Mouse (Mus musculus) gastrocnemius, postnatal 4 days (tissue): ENCODE results near the gene Homer2. TPM values are rescaled to one million over a fixed set of nuclear protein-coding genes. Genes with fewer than 3 reads are reported as not detected.

Experiments used
- DNase-seq, 2 experiments: peaks; one replicate each; pipeline ENCODE4 v3.0.0; 2021 to 2022; ENCODE audit warnings: low spot score in 2 of 2, mixed read lengths in 2 of 2
- total RNA-seq, 2 experiments: library from RNA; stranded (reverse); gene quantifications; 2 replicates each; pipeline ENCODE4 v1.2.3; 2021

Gene Homer2
- total RNA-seq, 2 experiments from 2014 or later: 22.3 to 23.3 TPM

DNA sequence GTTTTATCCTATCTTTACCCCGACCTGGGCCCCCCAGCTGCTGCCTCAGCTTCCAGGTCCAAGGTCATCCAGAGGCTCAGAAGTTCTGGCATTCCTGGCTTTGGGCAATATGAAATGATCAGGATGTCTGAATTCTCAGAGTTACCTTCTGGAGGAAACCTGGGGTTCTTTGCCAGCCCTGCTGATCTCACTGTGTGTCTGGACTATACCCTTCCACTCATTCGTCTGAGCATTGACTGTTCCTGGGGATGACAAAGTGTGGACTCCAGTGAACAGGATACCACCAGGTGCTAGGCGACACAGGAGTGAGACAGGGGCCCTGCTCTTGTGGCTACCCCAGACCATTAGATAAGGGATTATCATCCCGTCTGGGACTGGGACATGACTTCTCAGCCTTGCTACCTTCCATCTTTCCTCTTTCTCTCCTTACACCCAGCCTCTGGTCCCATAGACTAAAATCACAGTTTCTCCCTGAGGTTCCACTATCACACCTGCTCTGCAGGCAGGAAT, 143.8 kb downstream of the Homer2 start:
- DNase-seq: no peak

DNA sequence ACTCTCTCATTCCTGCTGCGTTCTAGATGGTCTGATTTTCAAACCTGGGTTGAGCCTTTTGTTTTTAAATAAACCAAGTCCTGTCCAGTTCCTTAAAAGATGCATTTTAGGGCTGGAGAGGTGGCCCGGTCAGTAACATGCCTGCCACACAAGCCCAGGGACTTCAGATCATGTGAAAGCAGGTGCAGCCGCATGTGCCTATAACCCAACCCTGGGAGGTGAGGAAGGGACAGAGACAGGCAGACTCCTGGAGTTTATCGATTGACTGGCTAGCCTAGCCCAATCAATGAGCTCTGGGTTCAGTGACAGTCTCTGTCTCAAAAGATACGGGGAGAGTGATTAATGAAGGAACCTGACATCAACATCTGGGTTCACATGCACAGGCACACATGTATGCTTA, 146.1 kb downstream of the Homer2 start:
- no peak for DNase-seq

DNA sequence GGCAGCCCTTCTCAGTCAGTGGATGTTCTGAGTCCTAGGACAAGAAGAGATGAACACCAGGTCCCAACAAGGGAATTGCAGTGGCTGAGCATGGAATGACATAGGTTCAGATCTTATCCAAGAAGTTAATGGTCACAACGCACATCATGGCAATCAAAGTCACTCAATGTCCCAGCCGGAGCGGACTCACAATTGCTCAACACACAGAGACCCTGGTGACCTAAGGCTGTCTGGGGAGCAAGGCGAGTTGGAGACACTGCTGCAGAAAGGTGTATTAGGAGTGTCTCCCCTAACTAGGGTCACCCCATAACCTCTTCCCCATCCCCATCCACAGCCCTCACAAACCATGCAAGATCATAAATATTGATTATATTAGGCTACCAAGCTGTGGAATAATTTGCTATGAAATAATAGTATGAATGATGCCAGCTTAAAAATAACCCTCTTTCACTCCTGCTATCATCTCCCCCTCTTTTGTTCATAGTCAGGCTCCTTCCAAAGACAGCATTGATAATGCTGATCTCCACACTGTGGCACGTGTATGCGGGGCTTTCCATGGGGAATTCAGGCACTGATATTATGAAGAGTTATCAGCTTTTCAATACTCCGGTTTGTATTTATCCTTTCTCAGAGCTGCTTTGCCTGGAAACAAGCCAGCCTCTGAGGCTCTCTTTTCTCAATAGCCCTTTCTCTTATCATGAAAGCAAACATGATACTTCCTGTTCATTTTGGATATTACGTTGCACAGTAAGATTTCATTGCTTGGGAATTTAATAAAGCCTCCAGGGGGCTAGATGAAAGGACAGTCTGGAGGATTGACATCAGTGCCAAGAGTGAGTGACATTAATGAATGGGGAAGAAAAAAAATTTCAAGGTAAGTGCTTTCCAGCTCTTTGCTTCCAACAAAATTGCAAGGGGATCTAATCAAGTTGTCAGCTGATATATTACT, 147.0 kb downstream of the Homer2 start:
- no peak for DNase-seq

DNA sequence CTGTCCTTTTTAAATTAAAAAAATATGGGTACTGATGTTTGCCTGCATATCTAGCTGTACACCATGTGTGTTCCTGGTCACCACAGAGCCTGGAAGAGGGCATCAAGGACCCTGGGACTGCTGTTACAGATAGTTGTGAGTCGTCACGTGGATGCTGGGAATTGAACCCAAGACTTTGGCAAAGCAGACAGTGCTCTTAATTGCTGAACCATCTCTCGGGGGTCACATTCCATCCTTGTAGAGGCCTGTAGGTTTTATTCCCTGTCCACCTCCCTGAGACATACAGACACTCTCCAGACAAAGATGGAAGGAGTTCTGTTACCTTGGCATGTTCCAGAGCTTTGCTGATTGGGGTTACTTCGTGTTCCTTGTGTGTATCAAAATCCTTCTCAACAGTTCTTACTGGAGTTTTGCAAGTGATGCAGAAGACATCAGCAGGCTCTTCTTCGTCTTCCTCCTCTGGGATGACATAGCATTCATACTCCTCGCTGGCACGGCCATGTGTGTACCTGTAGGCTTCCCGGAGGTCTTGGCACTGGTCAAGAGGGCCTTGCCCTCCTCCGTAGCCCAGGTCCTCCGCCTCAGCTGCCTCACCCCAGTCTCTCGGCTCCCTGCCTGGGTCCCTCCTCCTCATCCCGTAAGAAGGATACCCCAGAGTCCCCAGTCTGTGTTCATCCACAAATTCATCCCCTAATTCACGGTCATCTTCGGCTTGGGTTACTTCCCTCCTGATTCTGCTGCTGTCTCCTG, 147.9 kb downstream of the Homer2 start:
- DNase-seq: no peak

DNA sequence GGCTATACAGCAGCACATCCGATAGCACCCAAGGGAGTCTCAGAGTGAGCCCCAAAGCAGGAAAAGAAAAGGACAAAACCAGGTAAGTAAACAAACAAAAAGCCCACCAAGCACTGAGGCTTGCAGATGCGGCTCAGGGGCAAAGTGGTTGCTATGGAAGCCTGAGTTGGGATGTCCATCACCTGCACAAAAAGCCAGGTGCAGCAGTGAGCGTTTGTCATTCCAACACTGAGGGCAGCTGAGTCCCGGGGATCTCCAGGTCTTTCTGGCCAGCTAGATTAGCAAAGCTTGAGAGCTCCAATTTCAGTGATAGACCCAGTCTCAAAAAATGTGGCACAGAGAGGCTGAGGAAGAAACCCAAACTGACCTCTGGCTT, 149.4 kb downstream of the Homer2 start:
- DNase-seq: no peak

DNA sequence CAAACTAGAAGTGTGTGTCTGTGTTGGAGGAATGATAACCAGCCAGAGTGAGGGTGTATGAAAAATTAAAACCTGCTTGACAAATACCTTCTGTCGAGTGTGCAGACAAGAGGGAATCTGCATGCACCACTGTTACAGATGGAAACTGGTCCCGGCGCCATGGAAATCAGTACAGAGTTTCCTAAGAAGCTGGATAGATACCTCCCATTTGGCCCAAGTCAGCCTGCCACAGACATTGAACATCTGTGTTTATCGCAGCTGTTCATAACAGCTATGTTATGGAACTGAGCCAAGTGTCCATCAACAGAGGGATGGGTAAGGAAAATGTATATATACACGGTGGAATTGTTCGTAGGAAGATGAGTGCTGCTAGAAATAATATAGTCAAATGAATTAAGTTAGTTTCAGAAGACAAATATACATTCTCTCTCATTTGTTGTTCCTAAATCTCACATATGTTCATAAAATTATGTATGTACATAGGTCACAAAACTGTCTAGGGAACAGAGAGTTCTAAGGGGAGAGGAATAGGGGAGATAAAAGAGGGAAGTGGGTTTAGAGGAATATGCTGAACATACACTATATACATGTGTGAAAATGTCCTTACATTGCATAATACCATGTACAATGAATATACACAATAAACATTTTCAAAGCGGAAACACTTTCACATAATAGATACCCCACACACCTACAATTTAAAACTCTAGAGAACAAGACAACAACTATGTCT, 149.9 kb downstream of the Homer2 start:
- no peak for DNase-seq

DNA sequence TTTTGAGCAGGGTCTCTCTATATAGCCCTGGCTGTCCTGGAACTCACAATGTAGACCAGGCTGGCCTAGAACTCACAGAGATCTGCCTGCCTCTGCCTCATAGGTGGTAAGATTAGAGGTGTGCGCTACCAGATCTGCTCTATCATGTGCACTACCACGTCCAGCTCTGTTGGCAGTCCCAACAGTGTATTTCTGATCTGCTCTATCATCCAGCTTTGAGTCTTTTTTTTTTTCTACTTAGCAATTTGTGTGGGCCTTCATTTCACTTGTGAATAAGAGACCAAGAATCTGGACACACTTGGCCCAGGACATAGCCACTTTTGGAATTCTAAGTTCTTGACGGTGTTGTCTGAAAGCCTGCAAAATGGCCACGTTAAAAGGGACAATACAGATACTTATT, 150.5 kb downstream of the Homer2 start:
- DNase-seq: no peak

DNA sequence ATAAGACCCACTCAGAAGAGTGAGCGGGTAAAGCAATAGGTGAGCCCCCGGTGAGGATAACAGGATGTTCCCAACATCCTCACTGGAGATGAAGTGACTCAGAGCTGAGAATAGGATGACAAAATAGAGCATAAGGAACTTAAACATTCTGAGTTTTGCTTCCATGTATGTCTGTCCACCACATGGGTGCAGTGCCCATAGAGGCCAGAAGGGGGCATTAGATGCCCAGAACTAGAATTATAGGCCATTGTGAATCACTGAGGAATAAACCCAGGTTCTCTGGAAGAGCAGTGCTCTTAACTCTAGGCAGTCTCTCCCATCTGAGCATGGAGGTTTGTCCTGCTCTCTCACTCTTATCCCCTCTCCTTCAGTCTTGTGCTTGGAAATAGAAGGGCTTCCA, 153.0 kb downstream of the Homer2 start:
- no peak for DNase-seq

DNA sequence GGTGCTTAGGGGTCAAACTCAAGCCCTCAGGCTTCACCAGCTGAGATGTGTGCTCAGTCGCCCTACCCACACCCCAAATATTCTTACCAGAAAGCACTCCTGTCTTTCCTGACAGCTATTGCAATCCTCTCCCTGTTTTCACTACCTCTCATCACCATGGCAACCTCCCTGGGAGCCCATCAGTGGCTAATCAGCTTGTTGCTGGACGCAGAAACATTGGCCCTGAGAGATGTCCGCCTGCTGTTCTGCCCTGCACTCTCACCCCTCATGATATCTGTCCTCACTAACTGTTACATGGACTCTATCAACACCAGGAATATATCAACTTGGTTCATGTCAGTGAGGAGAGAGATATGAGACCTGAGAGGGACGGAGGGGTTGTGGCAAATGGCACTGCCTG, 153.7 kb downstream of the Homer2 start:
- DNase-seq: no peak

Other genes starting within 250 kb of the Homer2 start
- 1 to 10 TPM; 4.9 to 5.9 TPM for gene Ap3b2, start 213.6 kb downstream of the Homer2 start, total RNA-seq
- gene BC048679, start 209.2 kb downstream of the Homer2 start, total RNA-seq: not detected
- gene Fsd2, start 140.6 kb downstream of the Homer2 start, total RNA-seq: 100 to 1,000 TPM; 152 to 158 TPM
- 1 to 10 TPM; 7.5 to 9.0 TPM for gene Whamm, start 136.3 kb downstream of the Homer2 start, total RNA-seq
- gene Ramac, start 55.4 kb upstream of the Homer2 start, total RNA-seq: 10 to 100 TPM; 31.5 to 35.9 TPM
- 10 to 100 TPM; 28.6 to 30.5 TPM for gene 3110040N11Rik, start 82.0 kb upstream of the Homer2 start, total RNA-seq
- 100 to 1,000 TPM; 177 to 218 TPM for gene Btbd1, start 121.9 kb upstream of the Homer2 start, total RNA-seq
- gene Gm10160, start 148.3 kb upstream of the Homer2 start, total RNA-seq: not detected
- 100 to 1,000 TPM in 1 of 2 experiments, 10 to 100 TPM in 1; 92.9 to 136 TPM for gene Tm6sf1, start 151.5 kb upstream of the Homer2 start, total RNA-seq
- gene Hdgfl3, start 226.9 kb upstream of the Homer2 start, total RNA-seq: 10 to 100 TPM; 11.8 to 12.3 TPM